27 mouse cellular contexts compared by ENCODE assay signal in the genomic region with DNA sequence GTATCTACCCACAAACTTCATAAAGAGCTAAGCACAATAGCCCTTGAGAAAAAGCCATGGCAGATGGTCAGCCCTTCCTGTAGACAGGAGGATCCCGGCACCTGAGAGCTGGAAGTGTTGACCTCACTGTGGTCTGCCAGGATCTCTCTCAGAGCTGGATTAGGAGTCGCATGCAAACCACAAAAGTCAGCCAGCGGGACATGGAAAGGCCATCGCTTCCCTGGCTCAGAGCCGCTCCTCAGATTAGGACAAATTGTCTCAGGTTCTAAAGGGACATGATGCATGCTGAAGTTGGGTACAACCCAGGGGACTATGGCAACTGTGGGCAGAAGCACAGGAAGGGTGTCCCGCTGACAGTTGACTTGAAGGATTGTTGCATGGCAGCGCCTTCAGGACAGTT.
DNase-seq lines count a peak whose midpoint lies in the region; ATAC-seq and TF ChIP-seq lines count a peak whose summit lies in the region.
"Had no signal": no experiment of that assay in that cellular context is flagged by ENCODE, and none has a peak within 500 bp of the region (broad histone marks: within the 10 kb centered on the region; RNA-seq: fewer than 3 reads in every experiment).

No protein-coding gene starts in this region.

- H3K4me3 ChIP-seq in midbrain, postnatal 0 days (ENCODE audit: low read depth, low read length): no peak overlapping the region
- no peak overlapping the region for H3K4me3 ChIP-seq in midbrain, embryonic 15.5 days
- H3K4me3 ChIP-seq: embryonic facial prominence, embryonic 13.5 days; erythroblast, embryonic 14.5 days; heart, embryonic 13.5 days had no signal

- H3K9me3 ChIP-seq in midbrain, postnatal 0 days (ENCODE audit: low read length): no peaks in the 10 kb centered on the region
- H3K9me3 ChIP-seq in midbrain, embryonic 15.5 days: no peaks in the 10 kb centered on the region
- H3K9me3 ChIP-seq: embryonic facial prominence, embryonic 13.5 days; heart, embryonic 13.5 days had no signal

- ATAC-seq in midbrain, postnatal 0 days (ENCODE audit: low FRiP score): no peak
- no peak for ATAC-seq in midbrain, embryonic 15.5 days (replicated peaks)
- ATAC-seq in activated CD4-positive, CD25-positive, alpha-beta regulatory T cell, adult 4 months: no peak
- ATAC-seq: CD4-positive, CD25-positive, alpha-beta regulatory T cell, adult 4 months; forebrain, postnatal 0 days; intestine, postnatal 0 days had no signal

- no peak overlapping the region for H3K4me2 ChIP-seq in midbrain, postnatal 0 days (ENCODE audit: low read depth, low read length, poor library complexity, severe bottlenecking)
- H3K4me2 ChIP-seq in midbrain, embryonic 15.5 days: no peak overlapping the region
- H3K4me2 ChIP-seq: embryonic facial prominence, embryonic 13.5 days; heart, embryonic 13.5 days had no signal

- H3K4me1 ChIP-seq in midbrain, postnatal 0 days (ENCODE audit: insufficient read depth, low read length): no peaks in the 10 kb centered on the region
- peaks cover 14% of the 10 kb centered on the region; the same call in 1 of the 2 replicates for H3K4me1 ChIP-seq in midbrain, embryonic 15.5 days
- H3K4me1 ChIP-seq: embryonic facial prominence, embryonic 13.5 days had no signal

- no peaks in the 10 kb centered on the region for H3K27me3 ChIP-seq in midbrain, postnatal 0 days (ENCODE audit: insufficient read depth, low read length)
- no peaks in the 10 kb centered on the region for H3K27me3 ChIP-seq in midbrain, embryonic 15.5 days (replicated peaks)
- H3K27me3 ChIP-seq: embryonic facial prominence, embryonic 13.5 days; heart, embryonic 13.5 days had no signal

- peaks cover 6% of the 10 kb centered on the region for H3K36me3 ChIP-seq in midbrain, postnatal 0 days (ENCODE audit: insufficient read depth, low read length)
- H3K36me3 ChIP-seq in midbrain, embryonic 15.5 days (replicated peaks): 0 out of 2 replicates have a peak, but pooled peaks cover 2% of the 10 kb centered on the region

- TF ChIP-seq CTCF in midbrain, postnatal 0 days (IDR thresholded peaks at IDR 0.05): no peak

- DNase-seq in midbrain, postnatal 0 days (ENCODE audit: low spot score): peak; percentile 31
- peak; percentile 82 to 89 for DNase-seq in cerebellum, adult 18-20 months
- peak; percentile 62 to 75 for DNase-seq in cerebellum, postnatal 10 days
- no peak for DNase-seq in adrenal gland, postnatal 25 days
- DNase-seq in left cerebral cortex, postnatal 36 days (ENCODE audit: low spot score in 2 of 2): no peak
- DNase-seq: adrenal gland, postnatal 36 days; embryo, embryonic 11 days; forebrain, postnatal 0 days; gastrocnemius, postnatal 10 days; heart, postnatal 10 days; kidney, adult 9 months; kidney, postnatal 10 days; liver; lung, adult 2 months; lung, postnatal 10 days; midbrain, embryonic 14.5 days; right cerebral cortex, postnatal 4 days; thymus, postnatal 4 days had no signal

- H3K9ac ChIP-seq in midbrain, postnatal 0 days (replicated peaks; ENCODE audit: low read length, poor library complexity, severe bottlenecking): no peak overlapping the region
- H3K9ac ChIP-seq in midbrain, embryonic 15.5 days: no peak overlapping the region
- H3K9ac ChIP-seq: embryonic facial prominence, embryonic 13.5 days; forebrain, postnatal 0 days; heart, embryonic 13.5 days; liver, embryonic 14.5 days had no signal

- H3K27ac ChIP-seq in midbrain, postnatal 0 days (ENCODE audit: low read depth, low read length): no peak overlapping the region
- H3K27ac ChIP-seq in midbrain, embryonic 15.5 days: no peak overlapping the region
- H3K27ac ChIP-seq: embryonic facial prominence, embryonic 13.5 days; heart, embryonic 13.5 days; liver, embryonic 14.5 days; macrophage had no signal

- WGBS in midbrain, postnatal 0 days: 83% methylated on average over 7 of the region's 7 CpGs
- WGBS in midbrain, embryonic 15.5 days: 87% methylated on average over 7 of the region's 7 CpGs

- intact Hi-C loops in left cerebral cortex, postnatal 36 days (cut with DNase I): loop anchor here (1.0 kb wide), 1 partner anchor 19 kb away; no protein-coding TSS in a partner anchor

Comparison
In these comparisons a context has a peak if more than half of its experiments do, and no peak if none do; other contexts are left out.
1. DNase-seq: peak in midbrain, postnatal 0 days (single experiment), cerebellum, adult 18-20 months (2 of 2) and cerebellum, postnatal 10 days (2 of 2); none in adrenal gland, postnatal 25 days (single experiment) and left cerebral cortex, postnatal 36 days (0 of 2).